In the genomic region with DNA sequence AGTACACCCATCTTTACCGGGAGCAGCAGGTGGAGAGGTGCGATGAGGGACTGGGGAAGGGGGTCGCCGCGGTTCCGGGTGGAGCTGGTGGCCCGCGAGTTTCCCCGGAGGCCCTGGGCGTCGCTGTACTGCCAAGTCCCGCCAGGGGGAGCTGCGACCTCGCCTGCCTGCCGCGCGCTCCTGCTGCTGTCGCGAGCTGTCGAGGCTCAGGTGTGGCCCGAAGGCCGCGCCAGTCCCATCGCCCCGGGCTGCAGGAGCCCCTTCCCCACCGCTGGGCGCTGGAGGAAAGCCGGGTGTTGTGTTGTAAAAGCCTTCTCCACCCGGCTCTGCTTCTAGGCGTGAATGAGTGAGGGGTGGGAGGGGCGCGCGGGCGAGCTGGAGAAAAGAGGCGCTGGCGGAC, we compare ENCODE assay signal across 8 mouse cellular contexts. TPM values are rescaled to one million over a fixed set of nuclear protein-coding genes. Genes with fewer than 3 reads are reported as not detected.
A peak's percentile ranks its signal among the peaks of the same experiment; 100 is the strongest.
DNase-seq lines count a peak whose midpoint lies in the region; ATAC-seq and TF ChIP-seq lines count a peak whose summit lies in the region.

No protein-coding gene starts in this region.

- H3K27me3 ChIP-seq in forebrain, postnatal 0 days (ENCODE audit: insufficient read depth, low read length) = peaks cover 27% of the 10 kb centered on the region
- peaks cover 37% of the 10 kb centered on the region for H3K27me3 ChIP-seq in hindbrain, postnatal 0 days (ENCODE audit: insufficient read depth, low read length)
- H3K27me3 ChIP-seq in limb, embryonic 13.5 days = peaks cover 69% of the 10 kb centered on the region
- H3K27me3 ChIP-seq in midbrain, embryonic 12.5 days = peaks cover 86% of the 10 kb centered on the region

- under 1% methylated on average over 36 of the region's 36 CpGs for WGBS in forebrain, postnatal 0 days
- under 1% methylated on average over 36 of the region's 36 CpGs for WGBS in hindbrain, postnatal 0 days
- under 1% methylated on average over 36 of the region's 36 CpGs for WGBS in limb, embryonic 13.5 days
- under 1% methylated on average over 36 of the region's 36 CpGs for WGBS in midbrain, embryonic 12.5 days

- peak; percentile 44 to 77 for DNase-seq in heart, adult 18-20 months
- no peak for DNase-seq in heart, adult 8-10 months (ENCODE audit: low spot score)
- DNase-seq in cerebellum, adult 8-10 months = peak; percentile 11
- peak; percentile 84 for DNase-seq in forebrain, postnatal 0 days
- peak; percentile 73 for DNase-seq in hindbrain, postnatal 0 days (ENCODE audit: low spot score)
- peak; percentile 46 to 58 for DNase-seq in spleen, postnatal 36 days (ENCODE audit: low spot score in 2 of 2)

- H3K9ac ChIP-seq in forebrain, postnatal 0 days = peak overlapping the region; percentile 48
- no peak overlapping the region for H3K9ac ChIP-seq in hindbrain, postnatal 0 days (replicated peaks; ENCODE audit: low read length)
- H3K9ac ChIP-seq in limb, embryonic 13.5 days = peak overlapping the region; percentile 31; the same call in 1 of the 2 replicates
- H3K9ac ChIP-seq in midbrain, embryonic 12.5 days (replicated peaks) = peak overlapping the region; percentile 11; the same call in 1 of the 2 replicates

- H3K27ac ChIP-seq in forebrain, postnatal 0 days (ENCODE audit: low read depth, low read length) = peak overlapping the region; percentile 67
- no peak overlapping the region for H3K27ac ChIP-seq in hindbrain, postnatal 0 days
- H3K27ac ChIP-seq in limb, embryonic 13.5 days = no peak overlapping the region
- peak overlapping the region; percentile 63 for H3K27ac ChIP-seq in midbrain, embryonic 12.5 days (replicated peaks)

- no peaks in the 10 kb centered on the region for H3K9me3 ChIP-seq in forebrain, postnatal 0 days (ENCODE audit: low read length)
- no peaks in the 10 kb centered on the region for H3K9me3 ChIP-seq in hindbrain, postnatal 0 days (ENCODE audit: low read length)
- no peaks in the 10 kb centered on the region for H3K9me3 ChIP-seq in limb, embryonic 13.5 days
- no peaks in the 10 kb centered on the region for H3K9me3 ChIP-seq in midbrain, embryonic 12.5 days

- H3K4me2 ChIP-seq in forebrain, postnatal 0 days (ENCODE audit: low read depth) = peak overlapping the region; percentile 57
- H3K4me2 ChIP-seq in hindbrain, postnatal 0 days (ENCODE audit: low read depth, low read length) = peak overlapping the region; percentile 46
- peak overlapping the region; percentile 70 for H3K4me2 ChIP-seq in limb, embryonic 13.5 days (replicated peaks)
- H3K4me2 ChIP-seq in midbrain, embryonic 12.5 days (replicated peaks) = peak overlapping the region; percentile 48

- no peaks in the 10 kb centered on the region for H3K4me1 ChIP-seq in forebrain, postnatal 0 days (ENCODE audit: insufficient read depth)
- no peaks in the 10 kb centered on the region for H3K4me1 ChIP-seq in hindbrain, postnatal 0 days (ENCODE audit: insufficient read depth, low read length)
- peaks cover 23% of the 10 kb centered on the region; the same call in 1 of the 2 replicates for H3K4me1 ChIP-seq in limb, embryonic 13.5 days
- H3K4me1 ChIP-seq in midbrain, embryonic 12.5 days = peaks cover 37% of the 10 kb centered on the region

- peak overlapping the region; percentile 40 for H3K4me3 ChIP-seq in forebrain, postnatal 0 days (ENCODE audit: low read depth, low read length)
- peak overlapping the region; percentile 29 for H3K4me3 ChIP-seq in hindbrain, postnatal 0 days (ENCODE audit: low read length)
- peak overlapping the region; percentile 44 for H3K4me3 ChIP-seq in limb, embryonic 13.5 days
- H3K4me3 ChIP-seq in midbrain, embryonic 12.5 days = peak overlapping the region; percentile 34

- ATAC-seq in forebrain, postnatal 0 days = peak; percentile 76
- ATAC-seq in hindbrain, postnatal 0 days = peak; percentile 66
- ATAC-seq in limb, embryonic 13.5 days (ENCODE audit: low FRiP score, low read depth) = peak; percentile 51; the same call in 1 of the 2 replicates
- ATAC-seq in midbrain, embryonic 12.5 days (ENCODE audit: low FRiP score, low read depth) = peak; percentile 84

- peak; percentile 93 for TF ChIP-seq CTCF in forebrain, postnatal 0 days (IDR thresholded peaks at IDR 0.05; ENCODE audit: low read depth)
- peak; percentile 74 for TF ChIP-seq CTCF in hindbrain, postnatal 0 days (IDR thresholded peaks at IDR 0.05; ENCODE audit: low read depth)

- no peaks in the 10 kb centered on the region for H3K36me3 ChIP-seq in forebrain, postnatal 0 days (ENCODE audit: insufficient read depth)
- H3K36me3 ChIP-seq in hindbrain, postnatal 0 days (ENCODE audit: insufficient read depth, low read length) = no peaks in the 10 kb centered on the region
- no peaks in the 10 kb centered on the region for H3K36me3 ChIP-seq in limb, embryonic 13.5 days
- no peaks in the 10 kb centered on the region for H3K36me3 ChIP-seq in midbrain, embryonic 12.5 days

RNA-seq across cellular contexts. Expression of a gene that starts 7.6 kb away (rescaled TPM):
- not detected for total RNA-seq in heart, adult 18-20 months (2021)
- not detected for total RNA-seq in heart, adult 8-10 months (2022)
- 5.0 and 9.4 TPM in 2 replicates for total RNA-seq in forebrain, postnatal 0 days (2014; rRNA removed)
- 2.2 and 2.6 TPM in 2 replicates for polyA plus RNA-seq in forebrain, postnatal 0 days (2015; fragmentation: Nextera tagmentation; extraction: Ambion mirVana)
- total RNA-seq in hindbrain, postnatal 0 days (2014; rRNA removed) = 2.6 and 3.3 TPM in 2 replicates
- 0.85 and 1.1 TPM in 2 replicates for polyA plus RNA-seq in hindbrain, postnatal 0 days (2015; fragmentation: Nextera tagmentation; extraction: Ambion mirVana)
- 0.08 TPM in 1 of 2 replicates, not detected in the other for polyA plus RNA-seq in limb, embryonic 13.5 days (2015; fragmentation: Nextera tagmentation; extraction: Ambion mirVana)
- polyA plus RNA-seq in midbrain, embryonic 12.5 days (2016; fragmentation: Nextera tagmentation; extraction: Ambion mirVana) = 83.0 and 155 TPM in 2 replicates

Comparison
In these comparisons a context has a peak if more than half of its experiments do, and no peak if none do; other contexts are left out.
1. H3K27ac ChIP-seq: peak in forebrain, postnatal 0 days (single experiment) and midbrain, embryonic 12.5 days (single experiment); none in hindbrain, postnatal 0 days (single experiment) and limb, embryonic 13.5 days (single experiment).
2. Peak in every context shown above with its lines, with median percentiles within 50 percentile points of each other: ATAC-seq, H3K4me2 ChIP-seq and H3K4me3 ChIP-seq.